Mouse (Mus musculus) hindbrain, embryonic 10.5 days (tissue): ENCODE results near the gene Rev1. TPM values are rescaled to one million over a fixed set of nuclear protein-coding genes. Genes with fewer than 3 reads are reported as not detected.

Experiments
- DNase-seq: peaks from one replicate; pipeline ENCODE4 v3.0.0-alpha.2; 2017; ENCODE audit warnings: low spot score
- H3K27ac ChIP-seq: fragments of 300-500 bp; sonication (generic); 2 replicates; pipeline ENCODE4 v1.5.1; 2016; ENCODE audit warnings: mild to moderate bottlenecking, moderate library complexity
- H3K27me3 ChIP-seq: fragments of 300-500 bp; sonication (generic); 2 replicates; pipeline ENCODE4 v1.6.1; 2016; ENCODE audit warnings: mild to moderate bottlenecking; ENCODE audit not compliant: poor library complexity, insufficient read depth, severe bottlenecking
- H3K36me3 ChIP-seq: fragments of 300-500 bp; sonication (generic); 2 replicates; pipeline ENCODE4 v1.6.1; 2016; ENCODE audit warnings: mild to moderate bottlenecking, moderate library complexity
- H3K4me1 ChIP-seq: fragments of 300-500 bp; sonication (generic); replicated peaks from 2 replicates; pipeline ENCODE4 v1.6.1; 2016; ENCODE audit warnings: mild to moderate bottlenecking
- H3K4me3 ChIP-seq: fragments of 300-500 bp; sonication (generic); 2 replicates; pipeline ENCODE4 v1.5.1; 2016; ENCODE audit warnings: mild to moderate bottlenecking, moderate library complexity
- H3K9me3 ChIP-seq: fragments of 300-500 bp; sonication (generic); 2 replicates; pipeline ENCODE4 v1.6.1; 2016; ENCODE audit warnings: mild to moderate bottlenecking, moderate library complexity
- WGBS: fragments of 180-500 bp; shearing (Covaris S2); methylation state at CpG from one replicate; pipeline ENCODE4 v1.1.7; 2016; 5-methylcytosine and 5-hydroxymethylcytosine counted together
- polyA plus RNA-seq: library from polyadenylated mRNA; unstranded; fragments of >200 nt; fragmentation: Nextera tagmentation; extraction: Ambion mirVana; gene quantifications from 2 replicates; pipeline ENCODE4 v1.2.1, GENCODE M21; 2016

Gene Rev1
- polyA plus RNA-seq: 32.4 and 32.6 TPM in 2 replicates

DNA sequence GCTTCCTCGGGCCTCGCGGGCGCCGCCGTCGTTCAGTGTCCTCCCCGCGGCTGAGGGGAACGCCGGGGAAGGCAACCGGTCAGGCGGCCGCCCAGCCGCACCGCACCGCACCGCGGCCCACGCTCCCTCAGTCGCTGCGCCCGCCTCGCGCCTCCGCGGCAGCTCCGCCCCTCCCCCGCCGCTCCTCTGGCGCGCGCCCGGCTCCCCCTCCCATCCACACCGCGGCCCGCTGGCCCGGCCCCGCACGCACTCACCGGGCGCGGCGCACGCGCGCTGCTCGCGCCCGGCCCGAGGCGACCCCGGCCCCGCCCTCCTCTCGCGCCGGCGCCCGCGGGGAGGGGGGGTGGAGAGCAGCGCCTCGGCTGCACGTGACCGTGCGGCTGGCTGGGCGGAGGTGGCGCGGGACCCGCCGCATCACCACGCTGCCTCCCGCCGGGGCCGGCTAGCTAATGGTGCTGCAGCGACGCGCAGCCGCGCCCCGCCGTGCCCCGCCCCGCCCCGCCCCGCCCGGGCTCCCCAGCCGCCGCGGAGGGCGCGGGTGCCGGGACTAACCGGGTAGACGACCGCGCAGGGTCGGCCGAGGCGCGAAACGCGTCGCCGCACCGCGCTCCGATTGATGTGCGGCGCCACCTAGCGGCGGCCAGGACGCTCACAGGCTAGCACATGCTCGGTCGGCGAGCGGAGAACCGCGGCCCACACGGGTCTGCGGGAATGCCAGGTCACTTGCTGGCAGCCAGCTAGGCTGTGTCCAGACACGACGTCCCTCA lies at the start of gene Rev1:
Rev1 (minus strand) TSS at position 301 of the 767 bp plus-strand sequence.
- under 1% methylated on average over 120 of the region's 122 CpGs for WGBS
- peak; percentile 90 for DNase-seq
- peak within 1 kb of the TSS; percentile 98 for H3K27ac ChIP-seq
- H3K27me3 ChIP-seq: no peaks in the 10 kb centered on the region
- peaks cover 43% of the 10 kb centered on the region for H3K4me1 ChIP-seq
- peak within 1 kb of the TSS; percentile 91 for H3K4me3 ChIP-seq
- no peaks in the 10 kb centered on the region for H3K36me3 ChIP-seq
- H3K9me3 ChIP-seq: no peaks in the 10 kb centered on the region

DNA sequence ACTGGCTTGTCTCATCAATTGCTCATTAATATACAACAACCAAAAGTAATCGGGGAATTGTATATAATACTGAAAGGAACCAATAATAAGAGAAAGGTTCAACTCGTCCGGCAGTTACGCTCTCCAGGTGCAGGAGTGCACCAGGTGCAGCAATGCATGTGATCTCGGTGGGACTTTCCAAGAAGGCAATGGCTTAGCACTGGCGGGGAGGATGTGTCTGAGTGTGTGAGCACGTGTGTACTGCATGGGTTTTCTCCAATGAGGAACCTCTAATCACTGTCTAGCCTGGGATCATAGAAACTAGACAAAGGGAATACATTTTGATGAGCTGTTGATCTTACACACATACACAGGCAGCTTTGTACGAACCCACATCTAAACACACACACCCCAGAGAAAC lies 49.3 kb upstream of the Rev1 start:
- Histone ChIP-seq H3K27me3 (no peaks in the 10 kb centered on the region), H3K27ac (no peak overlapping the region), H3K9me3 (no peaks in the 10 kb centered on the region), H3K36me3 (peaks cover 61% of the 10 kb centered on the region), H3K4me3 (no peak overlapping the region), H3K4me1 (no peaks in the 10 kb centered on the region)
- DNase-seq: no peak
- WGBS: 92% methylated on average over 8 of the region's 8 CpGs

DNA sequence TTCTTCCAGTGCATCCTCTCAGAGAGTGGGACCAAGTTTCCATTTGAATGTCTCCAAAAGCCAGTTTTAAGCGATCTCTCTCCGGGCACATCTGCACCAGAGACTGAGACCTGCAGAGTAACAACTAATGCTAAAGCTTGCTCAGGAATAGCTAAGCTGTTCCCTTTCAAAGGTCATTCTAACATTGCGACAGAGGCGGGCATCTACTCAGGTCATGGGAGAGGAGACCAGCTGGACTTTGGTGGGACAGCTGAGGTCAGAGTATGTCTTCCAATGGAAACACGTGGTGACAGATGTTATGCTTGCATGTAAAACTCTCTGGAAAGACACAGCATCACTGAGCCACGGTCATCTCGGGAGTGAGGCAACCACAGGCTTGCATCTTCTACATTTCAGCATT lies 46.5 kb upstream of the Rev1 start:
- H3K4me3 ChIP-seq: no peak overlapping the region
- H3K27ac ChIP-seq: no peak overlapping the region
- no peak for DNase-seq
- peaks cover 43% of the 10 kb centered on the region for H3K36me3 ChIP-seq
- H3K27me3 ChIP-seq: no peaks in the 10 kb centered on the region
- no peaks in the 10 kb centered on the region for H3K9me3 ChIP-seq
- WGBS: 92% methylated on average over 7 of the region's 7 CpGs
- no peaks in the 10 kb centered on the region for H3K4me1 ChIP-seq

DNA sequence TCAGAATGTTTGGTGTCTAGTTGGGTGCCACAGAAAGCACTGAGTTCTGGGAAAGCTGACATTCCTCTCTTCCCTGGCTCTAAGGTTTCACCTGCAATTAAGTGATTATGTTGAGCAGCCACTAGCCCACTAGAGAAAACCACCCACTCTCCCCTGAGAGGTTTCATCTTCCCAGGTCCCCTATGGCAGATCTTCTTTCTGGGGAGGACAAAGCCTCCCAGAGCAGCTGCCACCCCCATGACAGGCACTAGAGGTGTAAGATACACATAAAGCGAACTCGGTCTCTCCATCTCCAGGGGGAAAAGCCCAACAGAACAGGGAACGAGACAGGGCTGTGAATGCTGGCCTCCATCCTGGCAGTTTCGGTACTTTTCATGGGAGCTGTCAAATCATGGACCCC lies 42.3 kb upstream of the Rev1 start:
- Histone ChIP-seq H3K36me3 (peaks cover 3% of the 10 kb centered on the region; the same call in 1 of the 2 replicates), H3K9me3 (no peaks in the 10 kb centered on the region), H3K4me1 (no peaks in the 10 kb centered on the region), H3K27me3 (no peaks in the 10 kb centered on the region), H3K4me3 (no peak overlapping the region), H3K27ac (no peak overlapping the region)
- WGBS: 89% methylated on average over 4 of the region's 4 CpGs
- no peak for DNase-seq

DNA sequence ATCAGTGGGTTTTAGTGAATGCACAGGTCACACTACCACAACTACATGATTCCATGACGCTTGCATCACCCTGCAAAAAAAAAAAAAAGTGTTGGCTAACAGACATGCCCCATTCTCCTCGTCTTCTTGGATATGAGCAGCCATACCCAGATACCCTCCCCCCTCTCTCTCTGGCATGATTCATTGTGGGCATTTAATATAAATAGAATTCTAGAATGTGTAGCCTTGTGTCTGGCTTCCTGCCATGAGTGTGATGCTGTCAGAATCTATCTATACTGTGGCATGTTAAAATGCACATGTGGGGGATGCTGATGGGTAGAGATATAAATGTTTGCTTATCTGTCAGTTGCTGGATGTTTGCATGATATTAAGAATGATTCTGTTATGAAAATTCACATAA lies 36.1 kb upstream of the Rev1 start:
- H3K27ac ChIP-seq: no peak overlapping the region
- H3K4me3 ChIP-seq: no peak overlapping the region
- H3K27me3 ChIP-seq: no peaks in the 10 kb centered on the region
- 75% methylated on average over 2 of the region's 2 CpGs for WGBS
- no peaks in the 10 kb centered on the region for H3K9me3 ChIP-seq
- H3K36me3 ChIP-seq: no peaks in the 10 kb centered on the region
- H3K4me1 ChIP-seq: peaks cover 8% of the 10 kb centered on the region
- DNase-seq: no peak

DNA sequence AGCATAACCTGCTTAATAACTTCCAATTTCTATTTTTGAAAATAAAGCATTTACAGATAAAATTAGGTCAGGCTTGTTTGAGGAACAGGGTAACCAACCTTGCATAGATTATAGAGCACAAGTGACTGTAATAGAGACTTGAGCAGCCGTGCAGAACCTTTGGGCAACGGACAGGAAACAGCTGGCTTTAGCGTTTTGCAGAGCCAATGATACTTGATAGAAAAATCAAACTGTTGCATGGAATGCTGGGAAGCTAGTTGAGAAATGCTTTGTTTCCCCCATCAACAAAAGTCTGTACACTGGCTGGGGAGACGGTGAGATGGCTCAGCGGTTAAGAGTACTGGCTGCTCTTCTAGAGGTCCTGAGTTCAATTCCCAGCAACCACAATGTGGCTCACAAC lies 20.5 kb upstream of the Rev1 start:
- H3K4me1 ChIP-seq: no peaks in the 10 kb centered on the region
- WGBS: 90% methylated on average over 5 of the region's 5 CpGs
- H3K36me3 ChIP-seq: no peaks in the 10 kb centered on the region
- H3K27me3 ChIP-seq: no peaks in the 10 kb centered on the region
- no peak overlapping the region for H3K4me3 ChIP-seq
- H3K9me3 ChIP-seq: no peaks in the 10 kb centered on the region
- DNase-seq: no peak
- no peak overlapping the region for H3K27ac ChIP-seq

DNA sequence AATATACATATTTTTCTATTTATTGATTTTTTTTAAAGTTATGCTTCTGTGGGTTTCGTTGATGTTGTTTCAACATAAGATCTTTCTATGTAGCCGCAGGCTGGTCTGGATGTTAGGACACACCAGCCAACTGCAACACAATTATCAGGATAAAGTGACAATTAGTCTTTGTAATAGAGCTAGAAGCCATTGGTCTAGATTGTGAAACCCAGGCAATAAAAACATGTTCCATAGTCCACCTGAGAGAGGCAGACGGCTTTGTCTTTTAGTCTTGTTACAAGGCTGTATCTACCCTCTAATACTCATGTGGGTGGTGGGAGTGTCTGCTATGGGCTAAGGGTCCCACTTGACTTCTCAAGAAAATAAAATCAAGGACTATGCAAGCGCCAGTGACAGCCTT lies 16.4 kb upstream of the Rev1 start:
- 92% methylated on average over 4 of the region's 4 CpGs for WGBS
- no peaks in the 10 kb centered on the region for H3K27me3 ChIP-seq
- H3K4me3 ChIP-seq: no peak overlapping the region
- no peaks in the 10 kb centered on the region for H3K36me3 ChIP-seq
- no peaks in the 10 kb centered on the region for H3K4me1 ChIP-seq
- no peak for DNase-seq
- no peak overlapping the region for H3K27ac ChIP-seq
- no peaks in the 10 kb centered on the region for H3K9me3 ChIP-seq

DNA sequence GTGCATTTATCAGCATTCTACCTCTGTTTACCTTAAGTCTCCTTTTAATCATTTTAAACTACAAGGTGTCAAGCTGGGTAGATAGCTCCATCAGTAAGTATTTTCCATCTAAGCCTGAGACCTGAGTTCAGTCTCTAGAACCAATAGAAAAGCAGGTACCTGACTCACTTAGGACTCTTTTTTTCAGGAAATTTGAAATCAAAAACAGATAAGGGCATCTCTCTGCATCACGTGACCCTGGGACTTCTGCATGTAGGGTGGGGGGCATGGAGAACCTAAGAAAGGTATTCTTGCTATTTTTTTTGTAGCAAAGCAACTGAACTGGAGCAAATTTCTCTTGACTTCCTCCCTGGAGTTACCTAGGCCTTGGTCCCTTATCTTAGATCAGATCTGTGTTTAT lies 11.8 kb upstream of the Rev1 start:
- Histone ChIP-seq H3K4me1 (no peaks in the 10 kb centered on the region), H3K27ac (no peak overlapping the region), H3K36me3 (no peaks in the 10 kb centered on the region), H3K4me3 (no peak overlapping the region), H3K9me3 (no peaks in the 10 kb centered on the region), H3K27me3 (no peaks in the 10 kb centered on the region)
- WGBS: 84% methylated on average over 1 of the region's 1 CpGs
- no peak for DNase-seq

DNA sequence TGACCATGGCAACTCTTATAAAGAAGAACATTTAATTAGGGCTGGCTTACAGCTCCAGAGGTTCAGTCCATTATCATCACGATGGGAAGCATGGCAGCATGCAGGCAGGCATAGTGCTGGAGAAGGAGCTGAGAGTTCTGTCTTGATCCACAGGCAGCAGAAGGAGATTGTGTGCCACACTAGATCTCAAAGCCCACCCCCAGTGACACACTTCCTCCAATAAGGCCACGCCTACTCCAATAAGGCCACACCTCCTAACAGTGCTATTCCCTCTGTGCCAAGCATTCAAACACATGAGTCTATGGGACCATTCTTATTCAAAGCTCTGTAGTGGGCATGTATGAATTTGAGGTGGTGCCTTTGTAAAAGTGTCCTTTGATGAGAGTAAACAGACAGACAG lies 11.3 kb upstream of the Rev1 start:
- no peak overlapping the region for H3K4me3 ChIP-seq
- 96% methylated on average over 2 of the region's 2 CpGs for WGBS
- no peaks in the 10 kb centered on the region for H3K27me3 ChIP-seq
- H3K27ac ChIP-seq: no peak overlapping the region
- H3K9me3 ChIP-seq: no peaks in the 10 kb centered on the region
- H3K4me1 ChIP-seq: no peaks in the 10 kb centered on the region
- H3K36me3 ChIP-seq: no peaks in the 10 kb centered on the region
- no peak for DNase-seq

DNA sequence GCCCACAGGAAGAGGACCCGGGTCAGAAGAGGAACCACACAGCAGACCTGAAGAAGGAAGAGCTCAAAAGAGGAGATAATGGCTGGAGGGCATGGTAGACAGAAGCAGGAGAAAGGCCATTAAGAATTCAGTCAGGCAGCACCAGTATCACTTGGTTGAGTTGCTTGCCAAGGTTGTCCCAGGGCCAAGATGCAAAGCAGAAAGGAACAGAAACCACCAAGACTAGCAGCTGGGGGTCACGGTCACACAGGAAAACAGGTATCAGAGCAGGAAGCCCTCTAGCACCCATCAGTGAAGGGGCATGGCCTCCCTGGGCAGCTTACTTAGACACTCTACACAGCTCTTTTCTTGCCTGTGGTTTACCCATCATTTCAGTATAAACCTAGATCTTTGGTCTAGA lies 9.8 kb upstream of the Rev1 start:
- Histone ChIP-seq H3K4me1 (no peaks in the 10 kb centered on the region), H3K9me3 (no peaks in the 10 kb centered on the region), H3K27ac (no peak overlapping the region), H3K36me3 (no peaks in the 10 kb centered on the region), H3K27me3 (no peaks in the 10 kb centered on the region), H3K4me3 (no peak overlapping the region)
- WGBS: 92% methylated on average over 2 of the region's 2 CpGs
- no peak for DNase-seq

DNA sequence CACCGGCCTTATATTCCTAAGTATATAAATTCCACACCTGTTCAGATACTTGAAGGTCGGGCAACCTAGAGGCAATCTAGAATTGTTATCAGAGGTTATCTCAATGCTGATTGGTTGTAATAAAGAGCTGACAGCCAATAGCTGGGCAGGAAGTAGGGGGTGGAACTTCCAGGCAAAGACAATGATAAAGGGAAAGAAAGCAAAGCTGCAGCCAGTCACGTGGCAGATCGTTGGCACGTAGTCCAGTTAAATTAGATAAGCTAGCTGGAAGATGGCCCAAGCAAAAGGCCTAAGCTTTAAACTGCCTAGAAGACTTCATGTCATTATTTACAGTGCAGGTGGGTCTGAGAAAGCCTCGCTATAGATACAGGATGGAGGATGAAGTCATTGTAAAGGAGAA lies 3.3 kb upstream of the Rev1 start:
- Histone ChIP-seq H3K9me3 (no peaks in the 10 kb centered on the region), H3K36me3 (no peaks in the 10 kb centered on the region), H3K4me1 (peaks cover 27% of the 10 kb centered on the region), H3K27ac (no peak overlapping the region), H3K27me3 (no peaks in the 10 kb centered on the region), H3K4me3 (no peak overlapping the region)
- DNase-seq: no peak
- 75% methylated on average over 6 of the region's 6 CpGs for WGBS

DNA sequence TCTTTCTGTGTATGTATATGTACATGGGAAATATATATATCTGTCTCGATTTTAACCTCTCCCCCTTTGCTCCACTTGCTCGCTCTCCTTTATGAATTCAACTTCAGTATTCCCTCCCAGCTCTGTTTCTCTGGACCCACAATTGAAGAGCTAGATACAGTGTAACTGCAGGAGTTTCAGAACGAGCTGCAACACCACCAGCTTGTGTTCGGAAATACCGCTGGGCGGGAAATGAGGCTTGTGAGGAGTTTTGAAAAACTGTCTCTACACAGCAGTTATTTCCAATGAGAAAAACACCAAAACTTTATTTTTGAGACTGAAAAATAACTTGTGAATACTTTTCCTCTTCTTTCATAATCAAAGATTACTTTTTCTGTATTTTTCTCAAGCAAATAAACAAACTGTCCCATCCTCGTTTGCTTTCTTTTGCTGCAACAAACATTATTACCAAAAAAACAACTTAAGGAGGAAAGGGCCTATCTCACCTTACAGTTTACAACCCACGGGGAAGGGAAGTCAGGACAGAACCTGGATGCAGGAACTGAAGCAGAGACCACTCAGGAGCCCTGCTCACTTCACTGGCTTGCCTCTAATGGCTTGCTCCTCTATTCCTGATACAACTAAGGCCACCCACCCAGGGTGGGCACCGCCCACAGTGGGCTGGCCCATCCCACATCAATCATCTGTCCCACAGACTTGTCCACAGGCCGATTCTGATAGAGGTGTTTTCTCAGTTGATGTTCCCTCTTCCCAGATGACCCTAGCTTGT lies 1.3 kb upstream of the Rev1 start:
- Histone ChIP-seq H3K4me3 (no peak overlapping the region), H3K36me3 (no peaks in the 10 kb centered on the region), H3K9me3 (no peaks in the 10 kb centered on the region), H3K4me1 (peaks cover 43% of the 10 kb centered on the region), H3K27me3 (no peaks in the 10 kb centered on the region), H3K27ac (no peak overlapping the region)
- peak; percentile 33 for DNase-seq
- 57% methylated on average over 10 of the region's 10 CpGs for WGBS

DNA sequence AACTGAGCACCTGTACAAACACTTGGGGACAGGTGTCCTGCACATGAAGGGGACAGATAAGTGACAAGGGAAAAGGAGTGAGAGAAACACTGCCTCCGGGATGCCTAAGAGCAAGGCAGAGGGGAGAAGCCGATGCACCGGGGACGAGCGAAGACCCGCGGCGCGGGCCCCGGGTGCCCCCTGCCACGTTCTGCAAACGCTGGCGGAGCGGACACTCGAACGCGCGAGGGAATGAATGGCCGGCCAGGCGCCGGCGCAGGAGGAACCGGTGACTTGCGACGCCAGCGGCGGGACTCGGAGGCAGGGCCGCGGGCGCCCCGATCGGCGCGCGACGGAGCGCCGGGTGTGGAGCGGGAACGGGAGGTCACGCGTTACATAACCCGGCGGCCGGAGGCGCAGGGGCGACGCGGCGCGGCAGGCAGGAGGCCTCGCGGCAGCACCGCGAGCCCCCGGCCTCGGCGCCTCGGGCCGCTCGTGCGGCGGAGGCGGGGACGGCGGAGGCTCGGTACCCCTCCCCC lies 623 bp downstream of the Rev1 start:
- Histone ChIP-seq H3K36me3 (no peaks in the 10 kb centered on the region), H3K27me3 (no peaks in the 10 kb centered on the region), H3K4me3 (peak overlapping the region; percentile 91), H3K27ac (peak overlapping the region; percentile 98), H3K9me3 (no peaks in the 10 kb centered on the region), H3K4me1 (peaks cover 43% of the 10 kb centered on the region)
- DNase-seq: peak; percentile 57
- under 1% methylated on average over 46 of the region's 68 CpGs for WGBS
